Mouse (Mus musculus) monocyte, adult 2 months (primary cell): ENCODE measurements around the gene Rhoj.
"Not testable (repeated sequence)": the region's sequence is repeated elsewhere in the genome, so short reads cannot be mapped to it uniquely, and the experiment has no call there.

Experiments
- DNase-seq, 2 experiments: peaks; one replicate each; pipeline ENCODE4 v3.0.0; 2022; ENCODE audit warnings: low spot score in 2 of 2, low read depth in 1 of 2

The Rhoj gene

DNA sequence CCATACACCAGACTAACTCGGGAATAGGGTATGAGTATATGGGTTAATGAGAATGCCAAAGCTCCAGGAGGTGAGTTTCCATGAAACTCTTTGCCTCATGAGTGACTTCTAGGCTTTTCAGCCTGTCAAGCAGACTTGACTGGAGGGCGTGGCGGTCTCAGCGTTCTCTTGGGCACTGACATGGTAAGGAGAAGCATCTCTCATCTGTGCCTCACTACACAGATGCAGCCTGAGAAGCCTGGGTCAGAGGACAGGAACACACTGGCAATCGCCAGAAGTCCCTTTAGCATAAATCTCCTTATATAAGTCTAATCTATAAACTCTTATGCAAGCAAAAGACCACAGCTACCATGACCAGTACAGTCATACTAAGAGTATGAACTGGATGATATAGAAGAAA, 41.4 kb downstream of the Rhoj start:
- not testable (repeated sequence) for DNase-seq

DNA sequence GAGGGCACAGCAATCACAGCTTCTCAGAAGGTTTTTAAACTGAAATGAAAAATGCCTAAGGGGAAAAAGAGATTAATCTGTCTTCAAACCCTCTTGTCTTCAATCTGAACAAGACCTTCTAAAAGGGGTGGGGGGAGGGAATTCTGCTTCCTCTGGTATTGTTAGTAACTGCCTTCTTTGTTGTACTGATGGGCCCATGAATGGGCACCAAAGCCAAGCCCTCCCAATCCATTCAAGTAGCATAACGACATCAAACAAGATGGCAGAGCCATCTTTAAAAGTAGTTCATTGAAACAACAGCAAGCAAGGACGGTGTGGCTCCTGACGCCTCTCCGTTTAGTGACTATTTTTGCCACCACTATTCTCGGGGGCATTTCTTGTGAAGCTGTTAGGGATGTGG, 42.6 kb downstream of the Rhoj start:
- no peak for DNase-seq

GRCm38 (mm10) chr12:75351846-75352245, 43.7 kb downstream of the Rhoj start:
- no peak for DNase-seq

GRCm38 (mm10) chr12:75352410-75352809, 44.3 kb downstream of the Rhoj start:
- DNase-seq: no peak

GRCm38 (mm10) chr12:75354354-75354753, 46.2 kb downstream of the Rhoj start:
- DNase-seq: no peak

- no peak for DNase-seq
Observed at GRCm38 (mm10) chr12:75357781-75358180, 49.7 kb downstream of the Rhoj start.

DNA sequence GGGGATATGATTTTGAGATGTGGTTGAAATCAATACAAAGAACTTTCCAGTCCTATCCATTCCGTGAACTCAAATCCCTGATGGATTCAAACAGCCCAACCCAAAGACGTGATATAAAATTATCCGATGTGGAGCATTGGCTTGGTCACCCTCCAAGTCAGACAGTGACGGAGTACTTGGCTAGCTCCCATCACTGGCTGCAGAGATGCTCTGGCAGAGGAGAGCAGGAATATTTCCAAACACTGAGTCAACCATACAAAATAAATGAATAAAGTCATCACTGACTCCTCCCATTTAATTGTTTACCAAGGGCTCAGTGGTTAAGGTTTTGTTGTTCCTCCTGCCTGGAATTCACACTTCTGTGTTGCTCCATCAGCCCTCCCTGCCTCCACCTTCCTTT, 50.6 kb downstream of the Rhoj start:
- DNase-seq: no peak

DNA sequence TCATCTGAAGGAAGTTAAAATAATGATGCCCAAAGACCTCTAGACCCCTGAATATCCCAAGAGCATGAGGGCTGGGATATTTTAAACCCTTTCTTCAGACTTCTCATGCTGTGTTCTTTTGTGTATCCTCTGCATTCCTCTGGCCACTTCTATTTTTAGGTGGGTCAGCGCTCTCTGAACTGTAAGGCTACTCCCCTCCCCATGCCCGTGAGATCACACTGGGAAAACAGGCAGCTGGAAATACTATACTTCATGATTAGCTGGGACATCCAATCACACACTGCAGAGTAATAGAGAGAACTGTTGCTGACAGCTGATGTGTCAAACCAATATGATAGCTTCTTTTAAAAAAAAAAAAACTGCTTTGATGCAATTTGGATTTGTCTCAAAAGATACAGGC, 51.4 kb downstream of the Rhoj start:
- no peak for DNase-seq

DNA sequence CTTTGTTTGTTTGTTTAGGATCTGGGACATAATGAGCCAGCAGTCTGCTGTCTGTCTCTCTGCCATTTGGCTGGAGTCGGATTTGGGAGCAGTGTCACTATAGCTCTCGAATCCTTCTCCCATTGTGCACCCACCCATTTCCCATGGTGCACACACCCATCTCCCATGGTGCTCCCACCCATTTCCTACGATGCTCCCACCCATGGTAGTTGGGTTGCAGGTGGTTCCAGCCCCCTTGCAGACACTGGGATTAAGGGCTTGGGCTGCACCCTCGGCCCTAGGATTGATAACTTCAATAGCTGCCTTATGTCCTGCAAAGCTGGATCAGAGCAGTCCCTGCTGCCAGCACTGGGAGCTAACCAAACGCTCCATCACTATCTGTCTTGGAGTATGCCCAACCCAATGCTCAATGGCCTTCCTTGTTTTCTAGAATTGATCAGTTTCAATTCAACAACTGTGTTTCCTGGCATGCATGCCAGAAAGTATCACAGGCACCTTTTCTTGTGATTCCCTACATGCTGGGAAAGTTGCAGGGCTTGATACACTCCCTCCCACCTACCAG, 51.9 kb downstream of the Rhoj start:
- DNase-seq: no peak

- no peak for DNase-seq
Observed at GRCm38 (mm10) chr12:75362456-75362855, 54.3 kb downstream of the Rhoj start.

- no peak for DNase-seq
Observed at GRCm38 (mm10) chr12:75364416-75364815, 56.3 kb downstream of the Rhoj start.

- DNase-seq: no peak
Observed at GRCm38 (mm10) chr12:75365621-75366124, 57.6 kb downstream of the Rhoj start.

- no peak for DNase-seq
Observed at GRCm38 (mm10) chr12:75367371-75367770, 59.2 kb downstream of the Rhoj start.

DNA sequence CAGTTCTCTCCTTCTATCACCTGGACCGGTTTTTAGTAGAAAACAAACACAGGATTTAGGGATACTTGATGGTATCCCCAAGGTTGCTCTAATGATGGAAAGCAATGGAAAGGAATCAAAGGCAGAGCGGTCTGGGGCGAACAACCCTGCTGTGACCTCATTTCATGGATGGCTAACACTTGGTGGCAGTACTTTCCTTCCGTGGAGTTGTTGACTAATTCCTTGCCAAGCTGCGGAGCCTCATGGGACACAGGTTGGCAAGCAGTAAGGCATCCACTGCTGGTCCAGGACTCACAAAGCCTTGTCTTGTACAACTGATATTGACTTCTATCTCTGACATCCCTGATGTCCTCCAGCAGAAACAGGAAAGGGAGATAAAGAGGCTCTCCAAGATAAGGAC, 60.4 kb downstream of the Rhoj start:
- DNase-seq: no peak

GRCm38 (mm10) chr12:75369418-75369851, 61.3 kb downstream of the Rhoj start:
- DNase-seq: no peak

GRCm38 (mm10) chr12:75374437-75374836, 66.3 kb downstream of the Rhoj start:
- no peak for DNase-seq

GRCm38 (mm10) chr12:75375060-75375459, 66.9 kb downstream of the Rhoj start:
- no peak for DNase-seq

DNA sequence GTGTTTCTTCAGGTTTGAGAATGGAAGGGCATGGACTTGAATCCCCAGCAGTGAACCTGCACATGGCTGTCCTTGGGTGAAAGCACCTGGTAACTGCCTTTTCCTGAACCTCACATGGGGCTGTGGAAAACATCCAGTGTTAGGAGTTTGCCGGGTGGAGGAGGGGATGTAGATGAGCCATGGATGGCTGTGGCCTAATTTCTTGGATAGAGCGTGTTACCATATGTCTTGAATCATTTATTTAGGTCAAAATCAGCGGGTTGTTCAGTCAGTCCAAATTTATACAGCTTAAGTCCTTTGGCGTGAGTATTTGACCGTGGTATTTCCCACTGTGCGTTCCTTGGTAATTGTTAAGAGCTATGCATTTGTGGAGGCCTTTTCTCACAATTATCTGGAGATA, 68.0 kb downstream of the Rhoj start:
- no peak for DNase-seq

DNA sequence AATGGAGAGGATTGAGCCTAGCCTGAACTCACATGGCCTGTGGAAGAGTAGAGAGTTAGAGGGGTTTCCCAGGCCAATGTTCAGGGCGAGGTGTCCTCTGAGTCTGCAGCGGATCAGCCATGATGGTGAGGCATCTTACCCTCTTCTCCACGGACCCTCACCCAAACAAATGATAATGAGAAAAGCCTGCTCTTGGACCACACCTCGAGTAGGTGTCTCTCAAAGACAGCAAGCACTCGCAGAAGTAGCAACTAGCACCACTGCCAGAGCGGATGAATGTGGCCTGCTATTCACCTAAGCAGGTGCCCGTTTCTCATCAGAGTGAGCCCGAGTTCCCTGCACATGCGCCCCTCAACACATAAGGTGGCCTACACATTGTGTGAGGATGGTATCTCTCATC, 78.6 kb downstream of the Rhoj start:
- no peak for DNase-seq

- DNase-seq: no peak
Observed at GRCm38 (mm10) chr12:75387156-75387555, 79.0 kb downstream of the Rhoj start.

GRCm38 (mm10) chr12:75387846-75388245, 79.7 kb downstream of the Rhoj start:
- no peak for DNase-seq

DNA sequence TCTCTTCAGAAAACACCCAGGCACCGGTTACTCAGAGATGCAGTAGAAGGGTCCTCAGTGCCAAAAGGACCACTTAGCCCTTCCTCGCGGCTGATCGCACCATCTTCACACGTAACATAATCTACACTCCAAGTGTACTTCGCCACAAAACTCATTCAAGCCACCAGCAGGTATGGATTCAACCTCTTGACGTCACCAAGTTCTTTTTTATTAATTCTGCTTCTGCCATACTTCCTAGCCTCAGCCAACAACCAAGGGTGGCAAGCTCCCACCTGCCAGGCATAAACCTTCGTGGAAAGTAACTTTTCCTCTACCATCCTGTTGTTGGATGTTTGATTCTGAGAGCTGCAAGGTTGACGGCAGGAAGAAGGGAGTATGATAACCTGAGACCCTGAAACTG, 80.4 kb downstream of the Rhoj start:
- DNase-seq: no peak

GRCm38 (mm10) chr12:75389308-75390135, 81.4 kb downstream of the Rhoj start:
- DNase-seq: no peak
